Mouse (Mus musculus) left cerebral cortex, adult 8-10 months (tissue): ENCODE results near the gene Plpp1. TPM values are rescaled to one million over a fixed set of nuclear protein-coding genes. Genes with fewer than 3 reads are reported as not detected.

Source experiments
- DNase-seq, 2 experiments: peaks; one replicate each; pipeline ENCODE4 v3.0.0; 2022; ENCODE audit warnings: low spot score in 2 of 2
- total RNA-seq, 4 experiments: library from RNA; stranded (reverse); gene quantifications; 2 replicates each; pipeline ENCODE4 v1.2.4; 2022

The Plpp1 gene
- total RNA-seq, 4 experiments from 2014 or later = 28.5 to 32.2 (median 29.3) TPM

DNA sequence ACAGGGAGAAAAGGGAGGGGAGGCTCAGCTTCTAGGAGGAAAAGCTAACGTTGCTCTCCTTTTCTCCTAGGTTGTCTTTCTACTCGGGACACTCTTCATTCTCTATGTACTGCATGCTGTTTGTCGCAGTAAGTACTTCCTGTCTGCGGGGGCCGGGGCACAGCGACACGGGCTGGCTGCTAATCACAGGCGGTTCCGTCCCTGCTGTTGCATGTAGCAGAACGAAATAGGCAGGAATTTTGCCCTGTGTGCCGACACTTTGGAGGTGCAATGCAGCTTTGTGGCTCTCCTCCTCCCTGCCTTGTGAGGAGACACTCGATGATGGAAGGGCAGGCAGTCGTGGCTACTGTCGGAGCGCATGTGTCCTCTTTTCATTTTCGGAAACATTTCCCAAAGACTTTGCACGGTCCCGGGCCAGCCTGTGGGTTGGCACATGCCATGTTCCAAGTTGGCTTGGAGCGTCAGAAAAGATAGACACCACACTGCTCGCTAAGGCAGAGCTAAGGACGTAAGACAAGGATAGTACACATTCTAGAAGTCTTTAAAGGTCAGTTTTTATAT is 59.1 kb downstream of the Plpp1 start:
- no peak for DNase-seq

DNA sequence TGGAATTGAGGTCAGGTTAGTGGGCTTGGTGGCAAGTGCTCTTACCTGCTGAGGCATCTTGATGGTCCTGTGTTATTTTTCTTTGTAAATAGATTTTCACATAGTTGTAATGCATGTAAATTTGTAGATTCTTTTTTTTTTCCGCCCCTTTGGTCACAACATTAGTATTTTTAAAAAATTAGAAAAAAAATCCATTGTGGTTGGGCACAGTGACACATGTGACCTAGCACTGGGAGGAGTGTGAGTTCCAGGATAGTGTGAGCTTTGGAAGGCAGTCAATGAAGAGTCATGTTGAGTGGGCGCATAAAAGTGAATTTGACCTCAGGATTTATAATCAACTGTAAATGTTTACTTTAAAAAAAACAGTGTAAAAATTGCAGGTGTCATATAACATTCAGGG is 59.8 kb downstream of the Plpp1 start:
- DNase-seq = no peak

DNA sequence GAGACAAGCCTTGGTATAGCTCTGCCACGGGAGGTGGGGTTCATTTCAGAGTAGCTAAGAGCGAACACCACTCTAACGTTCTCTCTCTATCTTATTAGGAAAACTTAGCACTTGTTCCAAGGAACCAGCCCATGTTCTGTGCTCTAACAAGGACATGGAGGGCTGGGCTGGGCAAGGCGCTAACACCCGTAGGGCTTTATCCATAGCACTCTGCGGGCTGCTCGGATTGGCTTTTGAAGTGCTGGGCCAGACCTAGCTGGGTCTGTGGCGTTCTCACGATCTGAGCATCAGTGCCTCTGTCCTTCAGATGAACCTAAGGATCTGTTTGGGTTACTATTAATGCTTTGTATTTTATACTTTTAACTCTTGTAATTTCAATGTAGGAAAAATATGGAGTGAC is 60.3 kb downstream of the Plpp1 start:
- no peak for DNase-seq

DNA sequence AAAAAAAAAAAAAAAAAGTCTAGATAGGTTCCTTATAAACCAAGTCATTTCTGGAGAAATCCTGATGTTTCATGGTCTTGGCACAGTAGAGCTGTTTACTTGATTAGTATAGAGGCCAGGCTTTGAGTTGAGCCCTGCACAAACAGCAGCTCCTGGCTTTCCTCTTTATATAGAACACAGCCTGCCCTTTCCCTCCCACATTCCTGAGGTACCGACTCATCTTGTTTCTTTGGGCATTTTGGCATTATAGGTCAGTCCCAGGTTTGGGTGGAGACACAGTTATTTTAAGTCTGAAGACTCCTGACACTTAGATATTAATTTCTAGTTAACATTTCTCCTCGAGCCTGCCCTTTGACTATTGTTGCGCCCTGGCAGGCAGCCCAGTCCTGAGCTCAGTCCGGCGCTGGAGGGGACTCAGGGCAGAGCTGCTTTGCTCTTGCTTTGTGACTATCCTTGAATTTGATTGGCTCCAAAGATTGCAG is 61.3 kb downstream of the Plpp1 start:
- DNase-seq = no peak

DNA sequence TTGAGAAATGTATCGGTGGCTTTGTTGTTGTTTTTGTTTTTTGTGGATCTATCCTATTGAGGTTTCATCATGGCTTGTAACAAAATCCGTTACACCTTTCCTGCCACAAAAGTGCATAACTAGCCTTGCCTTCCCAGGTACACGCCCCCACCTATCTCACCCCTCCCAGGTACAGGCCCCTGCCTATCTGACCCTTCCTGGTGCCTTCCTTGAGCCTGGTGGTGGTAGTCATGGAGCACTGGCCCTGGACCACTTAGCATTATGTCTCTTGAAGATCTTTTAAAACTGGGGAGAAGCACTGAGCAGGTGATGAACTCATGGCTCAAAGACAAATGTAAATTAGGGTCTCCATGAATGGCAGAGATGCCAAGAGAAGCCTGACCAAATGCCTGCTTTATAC is 61.8 kb downstream of the Plpp1 start:
- DNase-seq = no peak

DNA sequence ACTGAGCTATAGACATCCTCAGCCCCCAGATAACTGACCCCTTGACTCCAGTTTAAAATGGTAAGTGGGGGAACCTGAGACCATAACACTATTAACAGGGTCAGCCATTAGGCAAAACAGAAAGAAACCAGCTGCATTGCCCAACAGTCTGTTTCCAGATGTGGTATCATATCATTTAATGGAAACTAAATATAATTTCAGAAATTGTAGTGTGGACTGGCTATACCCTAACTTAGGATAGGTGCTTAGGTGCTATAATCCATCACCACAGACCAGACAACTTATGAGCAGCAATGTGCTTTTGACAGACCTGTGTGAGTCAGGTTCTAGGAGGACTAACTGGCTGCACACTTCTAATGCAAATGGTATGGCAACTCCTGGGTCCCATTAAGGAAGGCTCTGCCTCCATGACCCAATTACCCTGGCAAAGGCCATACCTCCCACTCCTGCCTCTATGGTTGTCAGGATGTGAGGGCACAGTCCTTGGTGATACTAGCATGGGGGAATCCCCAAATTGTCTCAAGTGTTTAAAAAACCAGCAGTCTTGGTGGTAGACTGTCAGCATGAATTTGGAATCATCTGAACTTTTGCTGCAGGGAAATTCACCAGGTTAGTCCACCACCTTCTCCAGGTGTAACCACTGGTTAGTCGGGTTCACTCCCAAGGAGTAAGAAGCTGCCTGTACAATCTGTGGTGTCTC is 62.5 kb downstream of the Plpp1 start:
- no peak for DNase-seq

DNA sequence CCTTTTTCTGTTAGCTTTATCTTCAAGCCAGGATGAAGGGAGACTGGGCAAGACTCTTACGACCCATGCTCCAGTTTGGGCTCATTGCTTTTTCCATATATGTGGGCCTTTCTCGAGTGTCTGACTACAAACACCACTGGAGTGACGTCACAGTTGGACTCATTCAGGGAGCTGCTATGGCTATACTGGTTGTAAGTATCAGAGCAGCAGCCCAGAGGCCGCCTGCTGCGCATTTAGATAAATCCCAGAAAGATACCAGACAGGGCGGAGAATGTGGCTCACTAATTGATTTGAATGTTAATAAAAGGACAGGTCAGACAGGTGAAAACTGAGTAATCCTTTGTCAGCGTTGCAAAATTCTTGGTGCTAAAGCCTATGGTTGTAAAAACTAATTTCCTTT is 66.2 kb downstream of the Plpp1 start:
- DNase-seq = no peak

DNA sequence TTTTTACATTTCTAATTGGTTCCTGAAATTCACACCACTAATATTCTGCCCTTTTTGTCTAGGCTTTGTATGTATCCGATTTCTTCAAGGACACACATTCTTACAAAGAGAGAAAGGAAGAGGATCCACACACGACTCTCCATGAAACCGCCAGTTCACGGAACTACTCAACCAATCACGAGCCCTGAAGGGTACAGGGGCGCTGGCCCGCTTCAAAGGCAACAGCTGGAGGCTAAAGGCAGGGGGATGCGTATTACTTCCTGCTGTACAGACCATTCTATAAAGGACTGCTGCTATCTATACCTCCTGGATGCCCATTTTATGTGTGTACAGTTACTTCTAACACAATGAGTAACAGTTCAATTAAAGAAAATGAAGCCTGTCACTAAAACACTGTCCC is 66.8 kb downstream of the Plpp1 start:
- no peak for DNase-seq

DNA sequence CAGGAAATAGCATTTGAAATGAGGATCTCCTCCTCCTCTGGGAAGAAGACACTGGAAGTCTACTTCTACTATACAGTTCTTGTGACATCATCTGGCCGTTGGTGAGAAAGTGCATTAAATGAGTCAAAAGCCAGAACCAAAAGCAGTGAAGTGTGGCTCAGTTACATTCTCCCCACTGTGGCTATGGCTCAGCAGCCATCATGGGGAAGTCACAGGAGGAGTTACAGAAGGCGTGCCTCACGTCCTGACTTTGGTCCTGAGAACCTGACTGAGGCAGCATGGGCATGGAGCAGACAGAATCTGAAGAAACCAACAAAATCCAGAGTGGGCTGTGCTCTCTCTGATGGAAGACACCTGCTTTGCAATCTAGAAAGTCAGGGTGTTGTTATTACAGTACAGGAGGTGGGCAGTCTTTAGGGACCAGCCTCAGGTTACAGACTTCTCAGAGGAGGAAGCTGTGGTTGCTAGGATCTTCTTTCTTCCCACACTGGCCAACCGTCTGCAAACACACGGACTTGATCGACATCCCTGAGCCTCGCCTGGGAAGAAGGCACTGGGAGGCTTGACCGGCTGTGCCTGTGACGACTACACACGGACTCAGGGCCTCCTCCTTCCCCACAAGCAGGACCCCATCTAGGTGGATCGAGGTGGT is 69.6 kb downstream of the Plpp1 start:
- no peak for DNase-seq

DNA sequence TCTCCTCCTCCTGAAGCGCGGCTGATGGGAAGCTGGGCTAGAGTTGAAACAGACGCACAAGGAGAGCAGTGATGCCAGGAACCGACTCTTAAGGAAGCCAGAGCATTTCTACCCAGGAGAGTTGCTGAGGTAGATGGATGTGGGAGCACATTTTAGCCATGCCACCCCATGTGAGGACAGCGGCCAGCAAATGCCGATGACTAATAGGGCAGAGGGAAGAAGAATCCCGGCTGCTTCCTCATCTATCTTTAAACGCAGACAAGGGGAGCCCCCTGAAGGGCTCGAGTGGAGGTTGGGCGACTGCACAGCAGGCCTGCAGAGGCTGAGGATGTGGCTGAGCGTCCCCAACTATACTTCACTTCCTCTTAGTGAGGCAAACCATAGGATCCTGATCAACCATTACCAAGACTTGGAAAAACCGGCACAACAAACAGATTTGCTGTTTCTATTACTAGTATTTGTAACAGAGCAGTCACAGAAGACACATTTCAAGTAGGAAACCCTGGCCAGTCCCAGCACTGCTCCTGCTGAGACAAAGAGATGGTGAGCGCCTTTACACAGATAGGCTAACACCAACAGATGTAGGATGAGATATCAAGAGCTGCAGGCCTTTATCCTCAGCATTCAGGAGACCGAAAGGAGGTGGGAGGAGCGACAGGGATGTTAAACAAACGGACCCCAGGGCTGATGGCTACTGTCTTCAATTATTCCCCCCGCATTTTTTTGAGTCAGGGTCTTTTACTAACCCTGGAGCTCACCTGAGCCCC is 71.1 kb downstream of the Plpp1 start:
- no peak for DNase-seq

DNA sequence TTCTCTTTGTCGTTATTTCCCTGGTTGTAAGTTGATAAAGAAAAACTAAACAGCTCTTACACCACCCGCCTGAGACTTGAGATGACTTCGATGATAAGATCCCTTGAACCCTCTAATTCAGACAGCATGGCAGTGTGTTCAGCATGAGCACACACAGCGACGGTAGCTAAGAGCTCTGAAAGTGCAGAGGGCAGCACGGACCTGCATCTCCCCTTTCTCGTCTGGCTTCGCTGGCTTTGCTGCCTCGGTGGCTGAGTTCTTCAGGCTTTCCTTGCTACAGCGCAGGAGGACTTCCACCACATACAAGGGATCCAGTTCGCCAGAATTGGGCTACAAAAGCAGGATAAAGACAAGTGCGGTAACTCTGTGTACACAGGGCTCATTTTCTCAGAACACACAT is 86.6 kb downstream of the Plpp1 start:
- DNase-seq = no peak

DNA sequence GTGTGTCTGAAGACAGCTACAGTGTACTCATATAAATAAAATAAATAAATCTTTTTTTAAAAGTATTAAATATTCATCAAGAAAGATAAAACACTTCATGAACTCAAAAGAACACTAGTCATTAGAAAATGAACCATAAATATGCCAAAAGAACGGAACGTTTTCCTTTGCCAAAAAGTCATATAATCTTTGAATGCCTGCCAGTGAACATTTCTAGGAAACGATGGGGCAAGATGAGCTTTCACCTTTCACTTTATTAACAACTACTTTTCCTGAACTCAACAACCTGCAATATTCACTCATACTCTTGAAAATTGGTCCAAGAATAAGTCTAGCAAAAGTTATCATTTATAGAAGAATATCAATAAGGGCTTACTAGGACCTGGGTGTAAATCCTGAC is 101.6 kb downstream of the Plpp1 start:
- no peak for DNase-seq

DNA sequence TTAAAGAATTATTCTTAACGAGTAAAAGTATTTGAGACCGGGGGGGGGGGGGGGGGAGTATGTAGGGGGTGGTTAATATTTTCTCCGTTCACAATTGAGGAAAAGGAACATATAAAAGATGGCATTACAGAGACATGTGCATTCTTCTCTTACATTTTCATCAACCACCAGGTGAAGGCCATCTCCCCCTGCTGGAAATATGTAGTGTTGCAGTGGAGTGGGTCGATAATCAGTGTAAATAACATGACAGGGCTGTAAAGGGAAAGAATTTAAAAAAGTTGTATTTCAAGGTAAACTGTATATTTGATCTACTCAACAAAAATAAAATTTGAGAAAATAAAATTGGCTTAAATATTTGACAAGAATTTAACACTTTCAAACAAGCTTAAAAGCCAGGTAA is 109.1 kb downstream of the Plpp1 start:
- no peak for DNase-seq

DNA sequence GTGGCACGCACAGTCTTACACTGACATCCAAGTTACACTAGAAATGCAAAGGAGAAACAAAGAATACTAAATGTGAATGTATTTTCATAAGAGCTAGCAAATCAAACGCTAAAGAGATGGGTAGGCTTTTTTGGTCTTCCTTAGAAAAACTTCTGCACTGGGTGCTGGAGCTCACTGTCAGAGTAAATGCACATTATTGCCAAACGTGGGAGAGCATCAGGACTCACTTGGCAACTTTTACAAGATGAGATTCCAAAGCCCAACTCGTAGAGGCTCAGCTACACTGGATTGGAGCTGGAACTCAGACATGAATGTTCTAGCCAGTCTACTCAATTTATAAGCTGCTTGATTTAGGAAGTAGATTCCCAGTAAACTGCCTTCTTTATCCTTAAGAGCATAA is 109.8 kb downstream of the Plpp1 start:
- no peak for DNase-seq

Other genes with a start within 250 kb of the Plpp1 start
- gene Il31ra, start 206.4 kb upstream of the Plpp1 start, total RNA-seq = under 1 TPM in 3 of 4 experiments, not detected in 1; 0.13 to 0.81 (median 0.32) TPM
- 1 to 10 TPM; 1.3 to 1.9 (median 1.8) TPM for gene Ddx4, start 148.3 kb upstream of the Plpp1 start, total RNA-seq
- 10 to 100 TPM; 21.0 to 30.3 (median 26.1) TPM for gene Slc38a9, start 140.0 kb upstream of the Plpp1 start, total RNA-seq
- gene Mtrex, start 126.6 kb downstream of the Plpp1 start, total RNA-seq = 10 to 100 TPM; 39.1 to 45.2 (median 43.3) TPM
- 10 to 100 TPM; 18.0 to 23.3 (median 22.7) TPM for gene Dhx29, start 126.7 kb downstream of the Plpp1 start, total RNA-seq
- gene Ccno, start 187.0 kb downstream of the Plpp1 start, total RNA-seq = 1 to 10 TPM; 1.8 to 3.6 (median 3.1) TPM
- 1 to 10 TPM in 1 of 4 experiments, under 1 TPM in 3; 0.74 to 1.3 (median 0.86) TPM for gene Mcidas, start 193.1 kb downstream of the Plpp1 start, total RNA-seq
- gene Cdc20b, start 234.3 kb downstream of the Plpp1 start, total RNA-seq = not detected
- 1 to 10 TPM; 4.3 to 8.4 (median 6.3) TPM for gene Gpx8, start 245.6 kb downstream of the Plpp1 start, total RNA-seq